Mouse (Mus musculus) WW6 (cell line): ENCODE results near the gene Ppef1.
"Not testable (repeated sequence)": the region's sequence is repeated elsewhere in the genome, so short reads cannot be mapped to it uniquely, and the experiment has no call there.

Source experiments
- DNase-seq: peaks from one replicate; pipeline ENCODE4 v3.0.0-alpha.2; 2013; ENCODE audit warnings: low read depth, low spot score

Gene Ppef1

DNA sequence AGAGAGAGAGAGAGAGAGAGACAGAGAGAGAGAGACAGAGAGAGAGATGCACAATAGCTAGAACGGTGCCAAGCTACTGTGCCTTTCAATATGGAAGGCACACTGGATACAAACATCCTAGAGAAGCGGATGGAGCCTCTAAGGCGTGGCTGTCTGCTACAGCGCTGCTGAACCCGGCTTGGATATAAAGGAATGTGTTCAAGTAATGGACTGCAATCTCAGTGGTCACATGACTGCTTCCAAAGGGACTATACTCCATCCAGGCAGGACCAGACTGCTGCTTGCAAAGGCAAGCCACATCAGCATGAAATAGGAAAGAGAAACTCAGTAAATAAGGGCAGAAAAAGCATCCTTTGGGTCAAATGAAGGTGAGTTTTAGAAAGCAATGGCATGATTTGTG lies at the start of gene Ppef1:
Ppef1 (minus strand) TSS at position 116 of the 400 bp plus-strand sequence.
- DNase-seq: no peak

- no peak for DNase-seq
Observed at GRCm38 (mm10) chrX:160782276-160782675, 46.7 kb upstream of the Ppef1 start.

DNA sequence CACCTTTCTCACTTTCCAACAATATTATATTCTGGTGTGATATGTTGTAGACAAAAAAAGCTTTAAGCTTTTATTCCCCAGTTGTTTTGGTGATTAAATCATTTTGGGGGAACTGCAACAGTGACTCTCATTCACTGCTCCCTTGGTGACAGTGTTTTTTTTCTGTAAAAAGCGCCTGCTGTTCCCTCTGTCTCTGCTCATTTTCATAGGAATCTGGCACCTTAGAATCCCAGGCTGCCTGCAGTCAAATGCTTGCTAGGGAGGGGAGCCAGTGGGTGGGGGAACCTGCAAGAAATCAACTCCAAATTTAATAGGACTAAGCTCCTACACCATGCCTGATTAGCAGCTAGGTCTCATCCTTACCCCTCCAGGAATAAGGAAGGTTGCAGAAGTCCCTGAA lies 37.5 kb upstream of the Ppef1 start:
- DNase-seq: no peak

- not testable (repeated sequence) for DNase-seq
Observed at GRCm38 (mm10) chrX:160769622-160770021, 34.1 kb upstream of the Ppef1 start.

- DNase-seq: no peak
Observed at GRCm38 (mm10) chrX:160767713-160768112, 32.1 kb upstream of the Ppef1 start, which contains the start of gene Rs1. Rs1 (plus strand) TSS chrX:160768013.

DNA sequence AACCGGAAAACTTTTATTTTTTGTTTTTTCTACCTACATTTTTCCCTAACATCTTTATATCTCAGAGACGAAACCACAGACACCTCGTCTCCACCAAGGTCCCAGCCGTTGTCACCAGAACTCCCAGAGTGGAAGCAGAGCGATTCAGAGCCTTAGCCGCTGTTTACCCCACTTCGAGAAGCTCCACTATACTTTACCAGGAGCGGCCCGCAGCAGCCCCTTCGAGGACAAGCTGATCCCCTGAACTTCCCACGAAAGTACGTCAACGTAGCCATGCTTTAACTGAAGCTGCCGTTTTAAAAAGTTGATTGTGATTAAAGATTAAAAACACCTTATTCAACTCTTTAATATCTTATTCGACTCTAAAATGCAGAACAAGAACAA lies 30.7 kb upstream of the Ppef1 start:
- DNase-seq: no peak

DNA sequence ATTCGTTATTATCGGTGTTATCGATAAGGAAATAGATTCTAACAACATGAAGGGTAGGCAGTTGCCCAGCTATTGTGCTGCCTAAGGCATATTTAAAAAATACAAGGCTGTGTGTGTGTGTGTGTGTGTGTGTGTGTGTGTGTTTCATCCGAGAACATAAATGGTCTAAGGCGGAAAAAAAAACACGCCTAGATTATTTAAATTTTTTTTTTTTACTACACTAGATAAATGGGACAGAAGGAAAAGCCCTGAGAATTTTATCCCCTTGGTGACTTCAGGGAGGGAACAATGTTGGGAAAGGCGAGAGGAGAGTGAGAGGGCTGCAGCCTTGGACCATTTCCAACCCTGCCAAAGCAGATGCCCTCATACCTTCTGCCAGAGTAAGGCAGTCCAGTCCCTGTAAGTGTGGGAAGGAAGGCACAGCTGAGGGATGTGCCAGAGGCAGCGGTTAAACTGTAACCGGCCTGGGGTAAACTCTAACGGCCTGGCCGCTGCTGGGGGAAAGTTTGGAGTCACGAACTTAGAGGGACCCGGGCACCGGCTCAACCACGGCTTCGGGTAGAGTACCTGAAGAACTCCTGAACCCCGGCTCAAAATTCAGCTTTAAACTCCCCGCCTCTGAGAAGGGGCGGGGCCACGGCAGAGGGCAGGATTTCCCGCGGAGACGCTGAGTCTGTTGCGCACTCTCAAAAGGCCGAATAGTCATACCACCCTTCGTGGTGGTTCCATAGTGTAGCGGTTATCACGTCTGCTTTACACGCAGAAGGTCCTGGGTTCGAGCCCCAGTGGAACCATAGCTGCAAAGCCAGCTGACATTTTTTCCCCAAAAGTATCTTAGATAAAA lies 30.0 kb upstream of the Ppef1 start:
- peak; percentile 38 for DNase-seq

DNA sequence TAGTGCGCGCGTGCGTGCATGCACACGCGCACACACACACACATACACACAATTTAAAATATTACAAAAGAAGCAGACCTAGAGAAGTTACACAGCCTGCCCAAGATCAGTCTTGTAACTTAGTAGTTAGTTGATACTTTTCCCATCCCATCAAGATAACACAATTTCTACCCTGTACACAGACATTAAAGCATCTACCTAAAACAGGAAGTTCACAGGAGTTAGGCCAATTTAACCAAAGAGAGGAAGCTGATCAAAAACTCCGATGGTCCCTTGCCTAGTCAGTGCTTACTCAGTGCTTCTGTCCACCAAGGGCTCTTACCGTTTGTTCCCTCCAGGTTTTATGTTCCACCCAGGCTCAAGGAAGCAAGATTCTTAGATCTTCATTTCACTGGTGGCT lies 15.2 kb upstream of the Ppef1 start:
- DNase-seq: no peak

DNA sequence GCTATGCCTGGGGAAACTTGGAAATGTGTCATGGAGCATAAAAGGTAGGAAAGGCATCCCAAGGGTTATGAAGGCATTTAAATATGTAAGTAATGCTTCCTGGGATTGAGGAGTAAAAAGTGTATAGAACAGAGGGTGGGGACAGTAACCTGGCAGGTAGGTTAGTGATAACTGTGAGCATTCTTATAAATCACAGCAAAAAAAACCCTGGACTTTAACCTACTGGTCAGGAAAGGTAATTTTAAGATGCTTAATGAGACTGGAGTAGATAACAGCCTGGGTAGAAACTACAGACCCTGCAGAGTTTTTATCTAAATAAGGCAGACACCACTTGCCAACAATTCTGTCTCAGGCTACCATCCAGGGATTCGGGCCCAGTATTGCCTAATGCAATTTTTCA lies 13.1 kb upstream of the Ppef1 start:
- DNase-seq: no peak

DNA sequence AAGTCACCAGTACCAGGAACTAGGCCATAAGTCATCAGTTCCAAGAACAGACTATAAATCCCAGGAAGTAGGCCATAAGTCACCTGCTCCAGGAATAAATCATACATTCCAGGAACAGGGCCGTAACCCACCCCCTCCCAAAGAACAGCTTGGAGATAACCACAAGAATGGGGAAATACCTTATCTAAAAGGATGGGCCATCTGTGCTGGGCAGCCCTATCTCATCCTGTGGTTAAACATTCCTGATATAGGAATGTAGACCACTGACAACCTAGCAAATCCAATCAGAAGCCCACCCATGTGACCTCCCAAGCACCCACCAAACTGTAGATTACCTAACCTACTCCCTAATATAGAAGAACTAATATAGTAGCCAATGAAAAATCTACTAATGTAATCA lies 9.8 kb upstream of the Ppef1 start:
- no peak for DNase-seq

DNA sequence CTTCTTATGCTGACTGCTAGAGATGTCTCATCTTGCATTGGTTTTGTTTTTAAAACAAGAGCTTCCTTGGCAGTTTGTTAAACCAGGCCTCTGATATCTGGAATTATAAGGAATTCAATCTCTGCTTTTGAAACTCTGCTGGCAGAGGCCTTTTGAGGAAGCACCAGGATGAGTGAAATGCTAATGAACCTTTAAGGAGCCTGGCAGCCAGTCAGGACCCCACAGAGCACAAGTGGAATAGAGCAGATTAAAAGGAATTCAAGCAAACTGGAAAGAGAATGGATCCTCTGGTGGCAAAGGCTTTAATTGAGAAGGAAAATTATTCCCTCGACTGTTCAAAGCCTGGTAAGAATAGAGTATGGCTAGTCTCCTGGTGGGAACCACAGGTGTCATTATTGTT lies 36.4 kb downstream of the Ppef1 start:
- no peak for DNase-seq

DNA sequence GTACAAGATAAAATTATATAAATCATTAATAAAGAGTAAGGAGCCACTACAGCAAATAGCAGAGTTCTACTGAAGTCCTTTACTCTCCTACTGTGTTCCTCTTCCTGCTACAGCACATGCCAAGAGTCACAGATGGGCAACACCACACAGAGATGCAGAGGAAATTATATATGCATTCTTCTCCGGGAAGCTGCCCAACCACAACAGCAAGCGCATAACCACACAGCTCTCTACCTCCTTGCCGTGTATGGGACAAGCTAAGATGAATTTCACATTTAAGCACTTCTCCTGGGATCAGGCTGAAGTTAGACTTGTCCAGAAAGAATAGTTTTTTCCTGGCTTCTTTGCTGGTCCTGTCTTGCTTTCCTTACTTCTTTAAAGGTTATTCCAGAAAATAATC lies 44.0 kb downstream of the Ppef1 start:
- DNase-seq: no peak

GRCm38 (mm10) chrX:160690094-160690493 lies 45.5 kb downstream of the Ppef1 start:
- no peak for DNase-seq

DNA sequence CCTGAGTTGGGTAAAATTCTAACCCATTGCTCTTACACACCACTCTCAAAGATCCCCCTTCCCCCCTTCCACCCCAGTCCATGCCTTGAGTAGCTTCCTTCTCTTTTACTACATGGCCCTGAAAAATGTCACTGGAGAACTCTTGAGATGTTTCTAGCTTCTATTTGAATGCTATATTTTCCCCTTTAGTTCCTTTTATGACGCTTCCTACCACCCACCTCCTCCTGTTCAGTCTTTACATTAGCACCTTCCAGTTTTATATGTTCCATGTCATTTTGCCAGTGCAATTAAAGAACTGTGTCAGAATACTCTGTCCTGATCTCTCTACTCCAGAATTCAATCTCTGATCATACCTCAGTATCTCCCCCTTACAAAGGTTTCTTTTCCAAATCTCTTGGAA lies 65.6 kb downstream of the Ppef1 start:
- no peak for DNase-seq

DNA sequence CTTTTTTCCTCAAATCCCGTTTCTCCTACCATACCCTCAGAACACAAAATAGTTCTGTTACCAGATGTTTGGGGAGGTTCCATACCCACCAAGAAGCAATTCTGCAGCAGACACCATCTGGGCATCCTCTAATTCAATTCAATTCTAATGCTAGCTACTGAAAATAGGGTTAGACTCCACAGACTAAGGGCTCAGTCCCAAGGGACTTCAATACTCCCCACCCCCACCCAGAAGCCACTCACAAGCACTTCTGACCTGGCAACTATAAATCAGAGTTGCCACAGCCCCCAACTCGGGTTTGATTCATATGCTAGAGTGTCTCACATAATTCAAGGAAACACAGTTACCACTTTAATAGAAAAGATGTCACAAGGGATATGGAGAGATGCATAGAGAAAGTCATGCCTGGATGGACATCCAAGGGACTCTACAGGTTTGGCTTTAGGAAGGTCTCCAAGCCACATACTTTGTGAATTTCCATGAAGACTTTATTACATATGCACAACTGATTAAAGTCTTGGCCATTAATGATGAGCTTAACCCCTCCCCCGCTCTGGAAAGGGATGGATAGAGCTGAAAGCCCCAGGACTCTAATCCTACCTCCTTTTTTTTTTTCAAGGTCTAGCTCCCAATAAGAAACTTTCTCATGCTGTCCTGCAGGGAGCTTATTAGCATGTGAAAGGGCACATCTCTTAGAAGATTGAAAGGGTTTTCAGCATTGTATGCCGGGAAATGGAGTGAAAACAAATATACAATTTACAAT lies 124.5 kb downstream of the Ppef1 start:
- DNase-seq: no peak

DNA sequence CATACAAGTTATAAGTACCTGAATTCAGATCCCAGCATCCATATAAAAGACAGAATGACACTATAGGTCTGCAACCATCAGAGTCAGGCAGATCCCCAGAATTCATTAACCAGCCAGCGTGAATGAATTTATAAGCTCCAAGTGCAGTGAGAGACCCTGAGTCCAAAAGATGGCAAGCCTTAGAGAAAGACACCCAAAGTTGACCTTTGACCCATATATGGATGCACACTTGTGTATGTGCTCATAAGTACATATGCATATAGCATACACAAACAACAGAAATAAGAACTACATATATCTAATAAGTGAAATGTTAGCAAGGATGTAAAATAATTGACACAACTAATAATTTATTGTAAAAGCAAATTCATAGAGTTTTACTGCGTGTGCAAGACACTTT lies 125.1 kb downstream of the Ppef1 start:
- DNase-seq: no peak

DNA sequence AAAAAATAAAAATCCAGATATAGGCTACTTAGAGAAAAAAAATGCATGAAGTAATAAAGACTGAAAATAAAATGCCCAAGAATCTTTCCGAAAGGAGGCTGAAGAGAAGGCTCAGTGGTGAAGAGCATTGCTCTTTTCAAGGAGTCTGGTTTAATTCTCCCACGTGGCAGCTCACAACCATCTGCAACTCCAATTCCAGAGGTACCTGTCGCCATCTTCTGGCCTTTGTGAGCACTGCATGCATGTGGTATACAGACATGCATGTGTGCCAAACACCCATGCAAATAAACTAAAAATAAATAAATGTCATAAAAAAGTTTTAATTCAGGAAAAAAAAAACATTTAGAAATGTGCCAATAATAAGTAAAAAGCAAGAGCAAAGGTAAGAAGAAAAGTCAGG lies 125.7 kb downstream of the Ppef1 start:
- DNase-seq: peak; percentile 29

DNA sequence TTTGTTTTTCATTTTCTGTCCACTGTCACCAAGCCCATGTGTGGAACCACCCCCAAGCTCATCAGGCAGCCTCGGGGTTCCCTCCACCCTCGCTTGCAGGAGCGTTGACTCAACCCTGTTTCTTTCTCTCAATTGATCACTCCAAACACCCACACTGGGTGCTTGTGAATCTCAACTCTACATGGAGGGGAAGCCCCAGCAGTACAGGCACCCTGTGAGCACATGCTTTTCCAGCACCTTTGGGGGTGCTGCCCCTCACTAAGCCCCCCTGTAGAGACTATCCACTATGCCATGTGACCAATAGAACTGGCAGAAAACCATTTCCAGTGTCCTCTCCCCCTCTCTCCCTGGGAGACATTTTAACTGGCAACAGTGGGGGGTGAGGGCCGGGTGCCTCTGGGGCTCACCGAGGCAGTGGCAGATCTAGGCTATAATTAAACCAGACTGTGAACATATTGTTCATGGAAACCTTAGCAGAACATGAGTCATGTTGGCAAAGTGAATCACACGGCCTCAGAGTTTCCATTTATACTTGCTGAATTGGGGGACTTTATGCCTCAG lies 131.5 kb downstream of the Ppef1 start:
- DNase-seq: no peak

DNA sequence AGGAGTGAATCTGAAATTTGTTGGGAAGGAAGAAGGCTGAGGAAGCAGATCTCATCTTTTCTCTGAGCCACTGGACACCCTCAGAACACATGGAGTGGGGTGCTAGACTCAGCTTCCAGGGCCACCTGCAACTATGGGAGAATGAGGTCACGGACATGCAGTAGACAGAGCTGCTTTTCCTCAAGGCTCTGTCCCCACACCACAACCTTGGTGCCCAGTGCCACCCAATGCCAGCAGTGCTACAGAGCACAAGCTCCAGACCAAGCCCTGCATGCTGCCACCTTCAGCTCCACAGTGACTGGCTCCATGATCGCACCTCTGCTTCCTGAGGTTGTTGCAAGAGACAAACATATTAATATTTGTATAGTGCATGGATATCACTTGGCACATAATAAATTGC lies 132.2 kb downstream of the Ppef1 start:
- DNase-seq: no peak

- DNase-seq: no peak
Observed at GRCm38 (mm10) chrX:160602770-160603169, 132.8 kb downstream of the Ppef1 start.

DNA sequence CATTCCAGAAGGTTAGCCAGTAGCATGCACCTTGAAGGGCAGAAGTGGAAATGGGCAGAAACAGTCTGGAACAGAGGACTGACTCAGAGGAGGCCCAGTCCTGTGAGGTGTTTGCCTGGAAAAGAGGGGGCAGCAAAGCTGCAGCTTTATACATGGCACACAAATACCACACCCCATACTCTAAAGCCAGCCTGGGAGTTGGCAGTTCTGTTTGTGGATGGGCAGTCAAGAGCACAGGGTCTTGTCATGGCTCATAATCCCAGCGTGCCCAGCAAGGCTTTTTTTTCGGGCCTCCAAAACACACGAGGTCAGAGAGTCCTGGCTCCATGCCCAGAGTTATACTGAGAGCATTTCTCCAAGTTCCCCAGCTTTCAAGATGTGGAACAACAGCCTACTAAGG lies 134.5 kb downstream of the Ppef1 start:
- no peak for DNase-seq

DNA sequence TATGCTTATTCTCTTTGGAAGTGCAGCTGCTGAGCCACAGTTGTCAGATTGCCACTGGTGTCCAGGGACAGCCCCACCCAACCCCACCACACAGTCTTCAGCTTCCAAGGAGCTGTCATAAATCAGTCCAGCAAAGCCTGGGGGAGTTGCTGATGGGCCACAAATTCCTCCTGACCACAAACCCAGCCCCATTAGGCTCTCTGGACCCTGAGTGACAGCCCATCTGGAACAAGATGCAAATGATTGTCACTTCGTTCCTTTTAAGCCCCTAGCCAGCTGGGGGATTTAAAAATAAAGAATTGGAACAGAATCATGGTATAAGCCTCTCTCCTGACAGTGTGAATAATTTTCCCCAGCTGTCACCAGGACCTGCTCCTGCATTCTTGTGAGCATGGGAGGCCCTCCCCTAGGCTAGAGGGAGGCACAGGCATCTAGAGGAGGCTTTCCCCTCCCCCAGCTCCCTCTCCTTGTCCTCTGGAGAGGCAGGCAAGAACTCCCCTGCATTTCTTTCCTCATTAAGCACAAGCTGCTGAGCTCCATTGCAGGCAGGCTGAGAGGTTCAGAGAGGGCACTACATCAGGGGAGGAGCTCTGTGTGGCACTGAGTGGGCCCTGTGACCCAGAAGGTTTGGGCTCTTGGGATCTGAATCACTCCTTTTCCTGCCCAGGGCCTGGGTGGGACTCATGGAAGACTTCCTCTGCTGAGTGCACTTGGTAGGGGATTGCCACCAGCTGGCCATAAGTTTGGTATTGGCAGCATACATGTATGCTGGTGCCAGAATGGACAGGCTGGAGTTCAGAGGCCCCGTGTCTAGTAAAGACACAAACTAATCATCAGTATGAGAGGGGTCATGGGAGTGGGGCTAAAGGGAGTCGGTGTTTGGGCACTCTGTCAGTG lies 136.8 kb downstream of the Ppef1 start:
- no peak for DNase-seq
